Mouse (Mus musculus): Measurements from ENCODE around the gene Zfp457. TPM values are rescaled to one million over a fixed set of nuclear protein-coding genes. Genes with fewer than 3 reads are reported as not detected.
"Not testable (repeated sequence)": the region's sequence is repeated elsewhere in the genome, so short reads cannot be mapped to it uniquely, and the experiment has no call there.

Zfp457 gene
- polyA plus RNA-seq (2016; fragmentation: Nextera tagmentation; extraction: Ambion mirVana) = 0.45 and 0.78 TPM in 2 replicates

- H3K27ac ChIP-seq (ENCODE audit: poor library complexity, severe bottlenecking) = no peak within 1 kb of the TSS
- WGBS = 13% methylated on average over 16 of the region's 16 CpGs
Measured at GRCm38 (mm10) chr13:67305822-67306672, at the start of gene Zfp457. Gene Zfp457, minus strand, starts transcription at chr13:67306485.

GRCm38 (mm10) chr13:67351854-67352253, 45.6 kb upstream of the Zfp457 start:
- no peak overlapping the region for H3K27ac ChIP-seq (ENCODE audit: poor library complexity, severe bottlenecking)
- no peaks in the 10 kb centered on the region for H3K9me3 ChIP-seq (replicated peaks)
- no peak overlapping the region for H3K4me2 ChIP-seq
- no peaks in the 10 kb centered on the region for H3K4me1 ChIP-seq (replicated peaks)
- H3K9ac ChIP-seq = no peak overlapping the region
- no peak for ATAC-seq (ENCODE audit: insufficient number of reproducible peaks, low FRiP score)
- no peaks in the 10 kb centered on the region for H3K36me3 ChIP-seq
- H3K4me3 ChIP-seq = no peak overlapping the region
- H3K27me3 ChIP-seq (replicated peaks) = no peaks in the 10 kb centered on the region

More at GRCm38 (mm10) chr13:67305822-67306672, at the start of gene Zfp457:
- Histone ChIP-seq H3K27me3 (replicated peaks) (no peaks in the 10 kb centered on the region), H3K9me3 (replicated peaks) (no peaks in the 10 kb centered on the region), H3K9ac (peak within 1 kb of the TSS; percentile 78), H3K36me3 (no peaks in the 10 kb centered on the region), H3K4me3 (peak within 1 kb of the TSS; percentile 60), H3K4me1 (replicated peaks) (0 out of 2 replicates have a peak, but pooled peaks cover 4% of the 10 kb centered on the region), H3K4me2 (peak within 1 kb of the TSS; percentile 74)
- peak; percentile 97 for ATAC-seq (ENCODE audit: insufficient number of reproducible peaks, low FRiP score)

DNA sequence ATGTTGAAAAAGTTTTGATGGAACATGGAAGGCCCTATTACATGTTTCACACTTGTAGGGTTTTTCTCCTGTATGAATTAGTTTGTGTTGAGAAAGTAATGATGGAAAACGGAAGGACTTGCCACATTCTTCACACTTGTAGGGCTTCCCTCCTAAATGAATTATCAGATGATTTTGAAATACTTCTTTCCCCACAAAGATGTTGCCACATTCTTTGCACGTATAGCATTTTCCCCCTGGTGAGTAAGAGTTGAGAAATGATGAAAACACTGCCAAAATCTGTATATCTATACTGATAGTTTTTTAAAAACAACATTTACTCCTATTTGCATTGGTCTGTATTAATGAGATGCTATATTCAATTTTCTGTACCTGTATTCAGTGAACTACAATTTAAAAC, 37.1 kb upstream of the Zfp457 start:
- WGBS = 80% methylated on average over 2 of the region's 2 CpGs
- no peak overlapping the region for H3K27ac ChIP-seq (ENCODE audit: poor library complexity, severe bottlenecking)
- H3K4me2 ChIP-seq = no peak overlapping the region
- ATAC-seq (ENCODE audit: insufficient number of reproducible peaks, low FRiP score) = no peak
- H3K36me3 ChIP-seq = peaks cover 17% of the 10 kb centered on the region
- H3K9ac ChIP-seq = no peak overlapping the region
- H3K9me3 ChIP-seq (replicated peaks) = no peaks in the 10 kb centered on the region
- no peaks in the 10 kb centered on the region for H3K27me3 ChIP-seq (replicated peaks)
- H3K4me3 ChIP-seq = no peak overlapping the region
- H3K4me1 ChIP-seq (replicated peaks) = no peaks in the 10 kb centered on the region

GRCm38 (mm10) chr13:67332877-67333276, 26.6 kb upstream of the Zfp457 start:
- no peaks in the 10 kb centered on the region for H3K36me3 ChIP-seq
- H3K4me1 ChIP-seq (replicated peaks) = peaks cover 3% of the 10 kb centered on the region
- H3K9ac ChIP-seq = peak overlapping the region; percentile 72
- no peaks in the 10 kb centered on the region for H3K9me3 ChIP-seq (replicated peaks)
- H3K4me2 ChIP-seq = peak overlapping the region; percentile 73
- 0 out of 2 replicates have a peak, but pooled peaks have one; percentile 12 for ATAC-seq (ENCODE audit: insufficient number of reproducible peaks, low FRiP score)
- WGBS = 68% methylated on average over 1 of the region's 1 CpGs
- H3K27me3 ChIP-seq (replicated peaks) = no peaks in the 10 kb centered on the region
- H3K27ac ChIP-seq (ENCODE audit: poor library complexity, severe bottlenecking) = no peak overlapping the region
- H3K4me3 ChIP-seq = peak overlapping the region; percentile 64

DNA sequence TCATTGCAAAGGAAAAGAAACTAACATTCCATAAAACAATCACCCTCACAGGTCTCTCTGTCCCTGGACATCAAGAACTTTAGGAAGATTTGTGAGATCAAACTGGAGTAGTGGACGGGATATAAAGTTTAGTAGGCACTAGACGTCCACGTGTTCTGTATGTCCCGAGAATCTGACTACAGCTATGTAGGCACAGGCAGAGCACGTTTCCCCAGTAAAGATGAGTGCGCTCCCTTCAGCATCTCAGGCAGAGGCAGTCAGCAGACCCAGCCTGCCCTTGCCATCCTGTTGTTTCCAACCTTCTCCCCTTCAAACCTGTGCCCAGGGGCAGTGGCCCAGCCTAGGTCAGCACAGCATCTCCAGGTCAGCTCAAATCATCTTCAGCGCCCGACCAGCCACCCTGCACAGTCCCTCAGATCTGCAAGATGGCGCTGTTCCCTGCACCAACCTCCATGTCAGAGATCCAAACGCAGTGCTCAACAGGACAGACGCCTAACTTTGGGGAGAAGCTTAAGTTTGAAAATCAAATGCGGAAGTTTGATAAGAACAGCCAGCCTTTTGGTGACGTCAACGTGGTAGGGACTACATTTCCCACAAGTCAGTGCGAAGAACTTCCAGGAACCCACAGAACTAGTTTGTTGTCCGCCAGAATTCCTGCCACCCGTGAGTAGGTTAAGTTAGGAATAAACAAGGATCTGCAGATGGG, 25.9 kb upstream of the Zfp457 start, which contains the start of gene Zfp595:
Gene Zfp595, minus strand, starts transcription at position 552 of the 706 bp plus-strand sequence.
- peak; percentile 89 for ATAC-seq (ENCODE audit: insufficient number of reproducible peaks, low FRiP score)
- Histone ChIP-seq H3K27me3 (replicated peaks) (no peaks in the 10 kb centered on the region), H3K4me1 (replicated peaks) (peaks cover 3% of the 10 kb centered on the region), H3K36me3 (no peaks in the 10 kb centered on the region), H3K9me3 (replicated peaks) (no peaks in the 10 kb centered on the region), H3K4me3 (peak within 1 kb of the TSS; percentile 64), H3K27ac (ENCODE audit: poor library complexity, severe bottlenecking) (peak within 1 kb of the TSS; percentile 56; the same call in 1 of the 2 replicates), H3K9ac (peak within 1 kb of the TSS; percentile 72), H3K4me2 (peak within 1 kb of the TSS; percentile 73)
- 15% methylated on average over 17 of the region's 17 CpGs for WGBS

- peak overlapping the region; percentile 60 for H3K4me3 ChIP-seq
- 0 out of 2 replicates have a peak, but pooled peaks cover 4% of the 10 kb centered on the region for H3K4me1 ChIP-seq (replicated peaks)
- ATAC-seq (ENCODE audit: insufficient number of reproducible peaks, low FRiP score) = 0 out of 2 replicates have a peak, but pooled peaks have one; percentile 17
- WGBS = 26% methylated on average over 5 of the region's 5 CpGs
- no peaks in the 10 kb centered on the region for H3K27me3 ChIP-seq (replicated peaks)
- H3K27ac ChIP-seq (ENCODE audit: poor library complexity, severe bottlenecking) = no peak overlapping the region
- H3K4me2 ChIP-seq = peak overlapping the region; percentile 74
- H3K9me3 ChIP-seq (replicated peaks) = no peaks in the 10 kb centered on the region; the same call in 1 of the 2 replicates
- no peak overlapping the region for H3K9ac ChIP-seq
- no peaks in the 10 kb centered on the region for H3K36me3 ChIP-seq
Measured at GRCm38 (mm10) chr13:67306718-67307117, 433 bp upstream of the Zfp457 start.

DNA sequence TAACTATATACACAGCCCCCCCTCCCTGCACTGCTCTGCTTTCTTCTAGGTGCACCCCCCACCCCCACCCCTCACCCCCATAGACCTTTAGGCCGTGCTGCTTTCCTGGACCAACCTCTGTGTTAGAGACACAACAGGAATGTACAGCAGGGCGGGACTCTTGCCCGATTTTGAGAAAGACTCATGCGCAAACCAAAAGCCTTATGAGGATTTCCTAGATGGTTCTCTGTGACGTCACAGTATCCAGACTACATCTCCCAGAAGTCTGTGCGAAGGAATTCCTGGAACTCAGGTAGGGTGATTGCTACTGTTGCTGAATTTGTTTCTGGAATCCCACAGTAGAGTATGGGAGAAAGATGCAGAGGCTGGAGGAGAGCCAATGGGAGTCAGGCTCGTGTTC, 28.0 kb downstream of the Zfp457 start, which contains the start of gene Zfp458:
Gene Zfp458, minus strand, starts transcription at position 153 of the 400 bp plus-strand sequence.
- 0 out of 2 replicates have a peak within 1 kb of the TSS, but pooled peaks have one; percentile 38 for H3K4me2 ChIP-seq
- no peak for ATAC-seq (ENCODE audit: insufficient number of reproducible peaks, low FRiP score)

DNA sequence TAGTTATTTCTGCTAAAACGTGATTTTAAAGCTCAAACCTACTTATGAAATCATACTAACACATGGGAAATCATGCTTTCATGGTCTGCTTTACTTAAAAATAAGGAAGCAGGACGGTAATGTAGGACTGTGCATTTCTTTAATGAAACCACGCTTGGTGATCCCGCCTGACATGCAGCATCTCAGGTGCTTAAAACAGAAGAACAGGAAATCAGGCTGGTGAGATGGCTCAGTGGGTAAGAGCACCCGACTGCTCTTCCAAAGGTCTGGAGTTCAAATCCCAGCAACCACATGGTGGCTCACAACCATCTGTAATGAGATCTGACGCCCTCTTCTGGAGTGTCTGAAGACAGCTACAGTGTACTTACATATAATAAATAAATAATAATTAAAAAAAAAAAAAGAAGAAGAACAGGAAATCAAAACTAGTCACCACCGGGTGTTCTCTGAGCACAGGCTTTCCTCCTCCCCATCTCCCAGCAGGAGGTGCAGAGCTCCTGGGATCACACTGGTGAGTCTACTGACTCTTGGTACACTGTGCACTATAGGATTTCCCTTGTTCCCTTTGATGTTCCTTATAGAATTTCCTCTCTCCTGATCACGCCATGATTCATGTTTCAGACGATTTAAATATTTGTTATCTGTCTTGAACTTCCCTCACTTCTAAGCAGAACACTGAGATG, 36.8 kb downstream of the Zfp457 start:
- peak overlapping the region; percentile 74; the same call in 1 of the 2 replicates for H3K9ac ChIP-seq
- ATAC-seq (ENCODE audit: insufficient number of reproducible peaks, low FRiP score) = peak; percentile 42; the same call in 1 of the 2 replicates
- H3K36me3 ChIP-seq; H3K27me3 ChIP-seq (replicated peaks); H3K27ac ChIP-seq (ENCODE audit: poor library complexity, severe bottlenecking); H3K4me1 ChIP-seq (replicated peaks); H3K9me3 ChIP-seq (replicated peaks): not testable (repeated sequence)
- H3K4me3 ChIP-seq = peak overlapping the region; percentile 79
- peak overlapping the region; percentile 84 for H3K4me2 ChIP-seq
- 41% methylated on average over 9 of the region's 9 CpGs for WGBS

More for the DNA sequence above, 28.0 kb downstream of the Zfp457 start, which contains the start of gene Zfp458:
- H3K27me3 ChIP-seq (replicated peaks) = no peaks in the 10 kb centered on the region
- no peaks in the 10 kb centered on the region for H3K9me3 ChIP-seq (replicated peaks)
- H3K4me1 ChIP-seq (replicated peaks) = no peaks in the 10 kb centered on the region
- no peaks in the 10 kb centered on the region for H3K36me3 ChIP-seq
- 37% methylated on average over 7 of the region's 7 CpGs for WGBS
- H3K4me3 ChIP-seq = no peak within 1 kb of the TSS
- no peak within 1 kb of the TSS for H3K9ac ChIP-seq
- H3K27ac ChIP-seq (ENCODE audit: poor library complexity, severe bottlenecking) = no peak within 1 kb of the TSS

GRCm38 (mm10) chr13:67268568-67269369, 37.5 kb downstream of the Zfp457 start:
- Histone ChIP-seq H3K4me2 (peak overlapping the region; percentile 84), H3K4me3 (peak overlapping the region; percentile 79), H3K27me3 (replicated peaks) (no peaks in the 10 kb centered on the region), H3K9ac (peak overlapping the region; percentile 74), H3K27ac (ENCODE audit: poor library complexity, severe bottlenecking) (peak overlapping the region; percentile 8; the same call in 1 of the 2 replicates), H3K9me3 (replicated peaks) (peaks cover 7% of the 10 kb centered on the region; the same call in 1 of the 2 replicates), H3K36me3 (peaks cover 7% of the 10 kb centered on the region; the same call in 1 of the 2 replicates), H3K4me1 (replicated peaks) (no peaks in the 10 kb centered on the region)
- peak; percentile 96 for ATAC-seq (ENCODE audit: insufficient number of reproducible peaks, low FRiP score)
- 5% methylated on average over 18 of the region's 18 CpGs for WGBS
